In the genomic region with DNA sequence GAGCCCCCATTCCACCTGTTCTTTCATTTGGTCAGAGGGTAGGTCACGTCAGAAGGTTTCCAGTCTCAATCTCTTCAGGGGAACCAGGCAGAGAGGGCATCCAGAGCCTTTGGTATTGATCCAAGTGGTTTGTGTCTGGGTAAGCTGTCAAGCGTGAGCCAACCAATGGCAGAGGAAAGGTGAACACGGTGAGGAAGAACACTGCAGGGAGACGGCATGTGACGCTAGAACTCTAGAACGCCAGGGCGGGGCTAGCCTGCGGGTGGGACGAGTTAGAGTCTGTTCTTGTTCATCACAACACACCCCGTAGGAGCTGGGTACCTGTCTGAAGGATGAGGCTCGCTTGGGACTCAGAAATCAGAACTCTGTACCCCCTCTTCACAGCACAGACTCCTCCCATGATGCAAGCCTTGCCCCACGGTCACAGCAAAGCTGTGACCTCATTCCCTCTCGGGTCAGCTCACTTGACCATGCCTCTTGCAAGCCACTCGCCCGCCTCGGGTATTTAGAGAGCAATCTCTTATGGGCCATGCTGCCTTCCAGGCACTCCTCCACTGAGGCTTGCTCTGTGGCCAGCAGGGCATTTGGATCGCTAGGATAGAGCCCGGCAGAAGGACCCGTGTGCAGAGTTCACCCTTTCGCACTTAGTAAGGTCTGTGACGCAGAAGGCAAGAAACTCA, we compare ENCODE assay signal across 22 mouse cellular contexts.
DNase-seq lines count a peak whose midpoint lies in the region; TF ChIP-seq lines count a peak whose summit lies in the region.
"Had no signal": no experiment of that assay in that cellular context is flagged by ENCODE, and none has a peak within 500 bp of the region (broad histone marks: within the 10 kb centered on the region; RNA-seq: fewer than 3 reads in every experiment).

No protein-coding gene starts in this region.

- peak; percentile 19 for DNase-seq in kidney, adult 18-20 months
- no peak for DNase-seq in kidney, postnatal 4 days
- peak; percentile 46 to 56 for DNase-seq in heart, adult 9 months (ENCODE audit: low spot score in 2 of 2)
- peak; percentile 39 to 51 for DNase-seq in heart, postnatal 10 days
- peak; percentile 68 for DNase-seq in lung, postnatal 36 days
- DNase-seq in gastrocnemius, adult 2 months, result no peak
- DNase-seq in left cerebral cortex, postnatal 4 days, result no peak
- DNase-seq: adrenal gland, adult 8-10 months; B cell, adult 2 months; cerebellum, adult 18-20 months; cerebellum, postnatal 14 days; gastrocnemius, postnatal 14 days; kidney, adult 11 months; liver, postnatal 0 days; retina, postnatal 1 day had no signal

- H3K27ac ChIP-seq in gastrocnemius, adult 2 months, result no peak overlapping the region
- H3K27ac ChIP-seq: embryonic facial prominence, embryonic 12.5 days; forebrain, embryonic 13.5 days; hindbrain, embryonic 12.5 days; limb, embryonic 12.5 days; midbrain, embryonic 10.5 days; neural tube, embryonic 13.5 days had no signal

- no peak overlapping the region for H3K4me3 ChIP-seq in gastrocnemius, adult 2 months
- H3K4me3 ChIP-seq: embryonic facial prominence, embryonic 12.5 days; forebrain, embryonic 13.5 days; hindbrain, embryonic 12.5 days; limb, embryonic 12.5 days; midbrain, embryonic 10.5 days; myocyte; neural tube, embryonic 13.5 days had no signal

- TF ChIP-seq CTCF in gastrocnemius, adult 2 months (IDR thresholded peaks at IDR 0.05), result no peak

- intact Hi-C loops in heart, postnatal 10 days (cut with DNase I), result no loop called here
- intact Hi-C loops in gastrocnemius, adult 2 months (cut with DNase I), result no loop called here
- intact Hi-C loops in left cerebral cortex, postnatal 4 days (cut with DNase I), result no loop called here

Comparison
In these comparisons a context has a peak if more than half of its experiments do, and no peak if none do; other contexts are left out.
1. DNase-seq: peak in kidney, adult 18-20 months (single experiment), heart, adult 9 months (2 of 2), heart, postnatal 10 days (2 of 2) and lung, postnatal 36 days (single experiment); none in kidney, postnatal 4 days (0 of 2), gastrocnemius, adult 2 months (single experiment) and left cerebral cortex, postnatal 4 days (single experiment).